Mouse (Mus musculus) gastrocnemius, adult 8-10 months (tissue): ENCODE measurements around the gene AC109138.7. TPM values are rescaled to one million over a fixed set of nuclear protein-coding genes. Genes with fewer than 3 reads are reported as not detected.

Experiments
- DNase-seq, 2 experiments: peaks; one replicate each; pipeline ENCODE4 v3.0.0; 2022; ENCODE audit warnings: low spot score in 2 of 2
- total RNA-seq, 4 experiments: library from RNA; stranded (reverse); gene quantifications; 2 replicates each; pipeline ENCODE4 v1.2.4; 2022

AC109138.7 gene
- total RNA-seq, 4 experiments from 2014 or later: not detected

- no peak for DNase-seq
Observed at GRCm38 (mm10) chr19:4217140-4217539, 3.0 kb downstream of the AC109138.7 start.

GRCm38 (mm10) chr19:4217855-4218254 is 3.7 kb downstream of the AC109138.7 start:
- no peak for DNase-seq

GRCm38 (mm10) chr19:4218293-4218692 is 4.1 kb downstream of the AC109138.7 start:
- DNase-seq: no peak

- no peak for DNase-seq
Observed at GRCm38 (mm10) chr19:4218784-4219183, 4.6 kb downstream of the AC109138.7 start.

GRCm38 (mm10) chr19:4219943-4220342 is 5.8 kb downstream of the AC109138.7 start:
- no peak for DNase-seq

- no peak for DNase-seq
Observed at GRCm38 (mm10) chr19:4220416-4220815, 6.3 kb downstream of the AC109138.7 start.

GRCm38 (mm10) chr19:4220957-4221743 is 7.0 kb downstream of the AC109138.7 start:
- no peak for DNase-seq

GRCm38 (mm10) chr19:4222165-4222564 is 8.0 kb downstream of the AC109138.7 start:
- no peak for DNase-seq

GRCm38 (mm10) chr19:4226779-4227178 is 12.6 kb downstream of the AC109138.7 start:
- DNase-seq: no peak

- no peak for DNase-seq
Observed at GRCm38 (mm10) chr19:4227446-4227845, 13.3 kb downstream of the AC109138.7 start.

- peak; percentile 38 to 60 for DNase-seq
Observed at GRCm38 (mm10) chr19:4227894-4228678, 13.9 kb downstream of the AC109138.7 start.

- DNase-seq: no peak
Observed at GRCm38 (mm10) chr19:4228891-4229290, 14.7 kb downstream of the AC109138.7 start.

- no peak for DNase-seq
Observed at GRCm38 (mm10) chr19:4229451-4230076, 15.4 kb downstream of the AC109138.7 start.

- no peak for DNase-seq
Observed at GRCm38 (mm10) chr19:4230415-4230814, 16.3 kb downstream of the AC109138.7 start.

- DNase-seq: peak; percentile 99
Observed at GRCm38 (mm10) chr19:4231253-4232185, 17.4 kb downstream of the AC109138.7 start, which contains the start of gene Pold4. Gene Pold4 (plus strand): TSS chr19:4231899.

GRCm38 (mm10) chr19:4232186-4232572 is 18.0 kb downstream of the AC109138.7 start:
- DNase-seq: no peak

GRCm38 (mm10) chr19:4232651-4233050 is 18.5 kb downstream of the AC109138.7 start:
- DNase-seq: no peak

- DNase-seq: no peak
Observed at GRCm38 (mm10) chr19:4234548-4234947, 20.4 kb downstream of the AC109138.7 start.

GRCm38 (mm10) chr19:4240247-4240668 is 26.1 kb downstream of the AC109138.7 start:
- DNase-seq: no peak

- DNase-seq: no peak
Observed at GRCm38 (mm10) chr19:4242416-4242815, 28.3 kb downstream of the AC109138.7 start.

GRCm38 (mm10) chr19:4244775-4245174 is 30.6 kb downstream of the AC109138.7 start:
- no peak for DNase-seq
